Mouse (Mus musculus): ENCODE data around the gene Tmem205. TPM values are rescaled to one million over a fixed set of nuclear protein-coding genes. Genes with fewer than 3 reads are reported as not detected.

The Tmem205 gene
- polyA plus RNA-seq (2015; fragmentation: Nextera tagmentation; extraction: Ambion mirVana), result 52.8 and 54.6 TPM in 2 replicates

- peak within 1 kb of the TSS; percentile 52 for H3K4me3 ChIP-seq (replicated peaks)
- peak within 1 kb of the TSS; percentile 59 for H3K4me2 ChIP-seq
- ATAC-seq (ENCODE audit: low FRiP score), result peak; percentile 96
- H3K27me3 ChIP-seq (replicated peaks), result no peaks in the 10 kb centered on the region
- WGBS, result under 1% methylated on average over 28 of the region's 28 CpGs
- H3K27ac ChIP-seq (replicated peaks), result peak within 1 kb of the TSS; percentile 80
- H3K4me1 ChIP-seq, result peaks cover 18% of the 10 kb centered on the region
- H3K9me3 ChIP-seq (replicated peaks), result no peaks in the 10 kb centered on the region
- H3K36me3 ChIP-seq, result no peaks in the 10 kb centered on the region
- peak within 1 kb of the TSS; percentile 71 for H3K9ac ChIP-seq (replicated peaks)
Measured at GRCm38 (mm10) chr9:21927208-21927753, at the start of gene Tmem205, which contains the start of gene Ccdc159. Gene Tmem205 (minus strand): TSS chr9:21927556. Gene Ccdc159 (plus strand): TSS chr9:21927471.

GRCm38 (mm10) chr9:21976626-21977175 is 49.3 kb upstream of the Tmem205 start:
- Histone ChIP-seq H3K27me3 (replicated peaks) (no peaks in the 10 kb centered on the region), H3K9ac (replicated peaks) (no peak overlapping the region), H3K27ac (replicated peaks) (no peak overlapping the region)

GRCm38 (mm10) chr9:21969304-21969703 is 41.9 kb upstream of the Tmem205 start:
- no peak overlapping the region for H3K9ac ChIP-seq (replicated peaks)
- no peak overlapping the region for H3K4me2 ChIP-seq
- H3K4me3 ChIP-seq (replicated peaks), result no peak overlapping the region
- no peaks in the 10 kb centered on the region for H3K9me3 ChIP-seq (replicated peaks)
- 93% methylated on average over 4 of the region's 4 CpGs for WGBS
- H3K4me1 ChIP-seq, result no peaks in the 10 kb centered on the region
- 0 out of 2 replicates have a peak, but pooled peaks cover 3% of the 10 kb centered on the region for H3K27me3 ChIP-seq (replicated peaks)
- H3K27ac ChIP-seq (replicated peaks), result no peak overlapping the region
- H3K36me3 ChIP-seq, result no peaks in the 10 kb centered on the region
- ATAC-seq (ENCODE audit: low FRiP score), result no peak

More at GRCm38 (mm10) chr9:21976626-21977175, 49.3 kb upstream of the Tmem205 start:
- Histone ChIP-seq H3K9me3 (replicated peaks) (no peaks in the 10 kb centered on the region), H3K4me1 (no peaks in the 10 kb centered on the region), H3K36me3 (no peaks in the 10 kb centered on the region), H3K4me3 (replicated peaks) (no peak overlapping the region), H3K4me2 (no peak overlapping the region)
- 90% methylated on average over 10 of the region's 10 CpGs for WGBS
- ATAC-seq (ENCODE audit: low FRiP score), result no peak

- no peak for ATAC-seq (ENCODE audit: low FRiP score)
- 71% methylated on average over 6 of the region's 6 CpGs for WGBS
Measured at GRCm38 (mm10) chr9:21968883-21969282, 41.5 kb upstream of the Tmem205 start.

GRCm38 (mm10) chr9:21963417-21963816 is 36.1 kb upstream of the Tmem205 start, which contains the start of gene Epor:
Gene Epor (minus strand): TSS chr9:21963506.
- peaks cover 55% of the 10 kb centered on the region for H3K27me3 ChIP-seq (replicated peaks)

More at GRCm38 (mm10) chr9:21968883-21969282, 41.5 kb upstream of the Tmem205 start:
- Histone ChIP-seq H3K27me3 (replicated peaks) (0 out of 2 replicates have a peak, but pooled peaks cover 7% of the 10 kb centered on the region), H3K27ac (replicated peaks) (no peak overlapping the region), H3K4me3 (replicated peaks) (no peak overlapping the region), H3K36me3 (no peaks in the 10 kb centered on the region), H3K4me1 (no peaks in the 10 kb centered on the region), H3K9me3 (replicated peaks) (no peaks in the 10 kb centered on the region), H3K9ac (replicated peaks) (no peak overlapping the region), H3K4me2 (no peak overlapping the region)

DNA sequence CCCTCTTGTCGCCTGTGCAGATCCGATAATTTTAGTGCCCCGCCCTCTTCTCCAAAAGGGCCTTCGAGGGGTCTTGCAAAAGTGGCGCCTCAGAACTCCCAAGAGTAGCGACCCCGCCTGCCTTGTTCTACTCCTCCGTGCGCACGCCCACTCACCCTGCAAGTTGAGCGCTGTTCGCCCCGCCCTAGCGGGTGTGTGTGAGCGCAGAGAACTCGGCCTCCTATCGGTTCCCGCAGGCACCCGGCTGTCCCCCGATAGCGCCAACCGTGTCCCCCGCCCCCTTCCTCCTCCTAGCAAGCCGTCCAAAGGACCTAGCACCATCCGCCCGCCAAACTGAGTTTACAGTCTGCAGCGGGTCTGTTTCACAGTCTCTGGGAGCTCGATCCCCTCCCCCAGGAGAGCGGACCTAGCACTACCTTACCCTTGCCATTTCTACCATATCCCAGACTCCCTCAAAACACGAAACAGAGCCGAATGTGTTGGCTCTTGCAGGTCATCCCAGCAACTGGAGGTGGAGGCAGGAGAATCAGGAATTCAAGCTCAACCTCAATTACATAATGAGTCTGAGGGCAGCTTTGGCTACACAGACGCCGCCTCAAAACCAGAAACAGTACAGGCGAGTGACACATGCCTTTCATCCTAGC is 35.2 kb upstream of the Tmem205 start:
- 5% methylated on average over 34 of the region's 34 CpGs for WGBS
- Histone ChIP-seq H3K4me2 (peak overlapping the region; percentile 78), H3K27me3 (replicated peaks) (peaks cover 52% of the 10 kb centered on the region), H3K9ac (replicated peaks) (peak overlapping the region; percentile 30), H3K36me3 (no peaks in the 10 kb centered on the region), H3K4me3 (replicated peaks) (peak overlapping the region; percentile 40), H3K27ac (replicated peaks) (no peak overlapping the region), H3K9me3 (replicated peaks) (no peaks in the 10 kb centered on the region), H3K4me1 (peaks cover 24% of the 10 kb centered on the region)
- ATAC-seq (ENCODE audit: low FRiP score), result peak; percentile 29; the same call in 1 of the 2 replicates

More at GRCm38 (mm10) chr9:21963417-21963816, 36.1 kb upstream of the Tmem205 start, which contains the start of gene Epor:
- no peaks in the 10 kb centered on the region for H3K9me3 ChIP-seq (replicated peaks)
- H3K9ac ChIP-seq (replicated peaks), result peak within 1 kb of the TSS; percentile 30
- 19% methylated on average over 7 of the region's 8 CpGs for WGBS
- H3K4me3 ChIP-seq (replicated peaks), result peak within 1 kb of the TSS; percentile 40
- H3K4me2 ChIP-seq, result peak within 1 kb of the TSS; percentile 78
- H3K4me1 ChIP-seq, result peaks cover 24% of the 10 kb centered on the region
- ATAC-seq (ENCODE audit: low FRiP score), result no peak
- no peak within 1 kb of the TSS for H3K27ac ChIP-seq (replicated peaks)
- H3K36me3 ChIP-seq, result no peaks in the 10 kb centered on the region

DNA sequence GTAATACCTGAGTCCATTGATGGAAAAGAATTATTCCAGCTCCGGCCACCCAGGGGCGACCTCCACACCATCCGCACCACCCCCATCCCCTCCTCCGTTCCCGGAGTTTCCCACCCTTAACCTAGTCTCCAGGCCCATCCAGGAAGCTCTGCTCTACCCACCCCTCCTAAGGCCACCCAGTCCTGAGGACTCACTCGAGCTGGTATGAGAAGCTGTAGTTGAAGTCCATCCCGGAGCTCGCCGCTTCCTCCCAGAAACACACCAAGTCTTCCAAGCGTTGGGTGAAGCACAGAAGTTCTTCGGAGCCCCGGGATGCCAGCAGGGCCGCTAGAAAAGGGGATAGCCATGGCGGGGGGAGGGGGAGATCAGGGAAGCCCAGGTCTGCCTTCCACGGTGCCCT is 34.7 kb upstream of the Tmem205 start:
- ATAC-seq (ENCODE audit: low FRiP score), result no peak
- Histone ChIP-seq H3K4me3 (replicated peaks) (peak overlapping the region; percentile 40), H3K36me3 (no peaks in the 10 kb centered on the region), H3K27me3 (replicated peaks) (peaks cover 52% of the 10 kb centered on the region), H3K9ac (replicated peaks) (peak overlapping the region; percentile 30), H3K27ac (replicated peaks) (no peak overlapping the region), H3K4me2 (peak overlapping the region; percentile 78), H3K9me3 (replicated peaks) (no peaks in the 10 kb centered on the region), H3K4me1 (peaks cover 24% of the 10 kb centered on the region)
- WGBS, result under 1% methylated on average over 15 of the region's 15 CpGs

- Histone ChIP-seq H3K9me3 (replicated peaks) (no peaks in the 10 kb centered on the region), H3K27ac (replicated peaks) (no peak overlapping the region), H3K4me3 (replicated peaks) (peak overlapping the region; percentile 40), H3K27me3 (replicated peaks) (peaks cover 52% of the 10 kb centered on the region), H3K36me3 (no peaks in the 10 kb centered on the region), H3K4me1 (peaks cover 27% of the 10 kb centered on the region), H3K4me2 (peak overlapping the region; percentile 78), H3K9ac (replicated peaks) (0 out of 2 replicates have a peak overlapping the region, but pooled peaks have one; percentile 10)
- WGBS, result 1% methylated on average over 35 of the region's 35 CpGs
- no peak for ATAC-seq (ENCODE audit: low FRiP score)
Measured at GRCm38 (mm10) chr9:21961366-21961980, 34.1 kb upstream of the Tmem205 start.

DNA sequence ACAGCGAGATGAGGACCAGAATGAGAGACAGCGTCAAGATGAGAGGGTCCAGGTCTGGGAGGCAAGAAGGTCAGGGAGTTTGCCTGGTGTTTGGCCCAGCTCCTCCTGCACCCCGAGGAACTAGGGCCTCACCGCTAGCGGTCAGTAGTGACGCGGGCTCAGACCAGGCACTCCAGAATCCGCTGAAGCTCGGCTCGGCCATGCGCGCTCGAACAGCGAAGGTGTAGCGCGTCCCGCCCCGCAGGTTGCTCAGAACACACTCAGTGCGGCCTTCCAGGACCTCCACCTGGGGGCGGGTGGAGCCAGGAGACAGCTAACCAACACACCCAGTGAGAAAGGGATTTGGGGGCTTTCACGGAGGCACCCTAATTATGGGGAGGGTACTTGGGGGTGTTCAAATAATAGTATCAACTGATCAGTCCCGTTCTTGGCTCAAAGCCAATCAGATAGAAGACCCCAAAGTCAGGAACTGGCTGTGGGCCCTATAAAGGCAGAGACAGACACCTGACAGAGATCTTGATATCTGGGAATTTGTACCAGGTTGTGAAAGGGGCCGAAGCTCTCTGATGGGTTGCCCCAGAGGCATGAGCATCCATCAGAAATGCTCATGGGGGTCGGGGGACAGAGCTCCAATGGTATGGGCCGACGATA is 33.3 kb upstream of the Tmem205 start:
- 9% methylated on average over 26 of the region's 26 CpGs for WGBS

GRCm38 (mm10) chr9:21960135-21960534 is 32.8 kb upstream of the Tmem205 start:
- Histone ChIP-seq H3K4me1 (peaks cover 30% of the 10 kb centered on the region), H3K27me3 (replicated peaks) (peaks cover 52% of the 10 kb centered on the region), H3K4me3 (replicated peaks) (no peak overlapping the region)

More for the DNA sequence above, 33.3 kb upstream of the Tmem205 start:
- H3K4me3 ChIP-seq (replicated peaks), result peak overlapping the region; percentile 9; the same call in 1 of the 2 replicates
- H3K9ac ChIP-seq (replicated peaks), result no peak overlapping the region
- ATAC-seq (ENCODE audit: low FRiP score), result no peak
- peaks cover 30% of the 10 kb centered on the region for H3K4me1 ChIP-seq
- H3K9me3 ChIP-seq (replicated peaks), result no peaks in the 10 kb centered on the region
- H3K4me2 ChIP-seq, result peak overlapping the region; percentile 20; the same call in 1 of the 2 replicates
- no peaks in the 10 kb centered on the region for H3K36me3 ChIP-seq
- H3K27me3 ChIP-seq (replicated peaks), result peaks cover 52% of the 10 kb centered on the region
- H3K27ac ChIP-seq (replicated peaks), result no peak overlapping the region

DNA sequence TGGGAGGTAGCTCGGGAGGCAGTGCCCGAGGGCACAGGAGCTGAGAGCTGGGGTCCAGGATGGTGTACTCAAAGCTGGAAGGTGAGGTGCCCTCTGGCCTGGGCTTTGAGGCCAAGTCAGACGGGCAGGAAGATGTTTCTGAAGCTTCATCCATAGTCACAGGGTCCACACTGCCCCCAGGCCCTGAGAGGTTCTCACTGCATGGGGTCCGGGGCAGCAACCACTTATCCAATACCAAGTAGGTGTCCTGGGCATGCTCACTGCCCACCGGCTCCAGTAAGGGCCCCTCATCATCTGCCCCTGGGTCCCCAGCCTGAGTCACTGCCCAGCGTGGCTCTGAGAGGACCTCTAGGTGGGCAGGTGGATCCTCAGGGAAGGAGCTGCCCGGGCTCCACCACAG is 31.9 kb upstream of the Tmem205 start:
- peaks cover 33% of the 10 kb centered on the region for H3K4me1 ChIP-seq
- H3K27me3 ChIP-seq (replicated peaks), result peaks cover 52% of the 10 kb centered on the region
- H3K9ac ChIP-seq (replicated peaks), result no peak overlapping the region
- no peaks in the 10 kb centered on the region for H3K9me3 ChIP-seq (replicated peaks)
- WGBS, result 89% methylated on average over 7 of the region's 7 CpGs
- H3K4me3 ChIP-seq (replicated peaks), result no peak overlapping the region
- no peak overlapping the region for H3K27ac ChIP-seq (replicated peaks)
- ATAC-seq (ENCODE audit: low FRiP score), result no peak
- no peaks in the 10 kb centered on the region for H3K36me3 ChIP-seq
- H3K4me2 ChIP-seq, result no peak overlapping the region

More at GRCm38 (mm10) chr9:21960135-21960534, 32.8 kb upstream of the Tmem205 start:
- Histone ChIP-seq H3K4me2 (no peak overlapping the region), H3K9me3 (replicated peaks) (no peaks in the 10 kb centered on the region), H3K36me3 (no peaks in the 10 kb centered on the region), H3K9ac (replicated peaks) (no peak overlapping the region), H3K27ac (replicated peaks) (no peak overlapping the region)
- WGBS, result 58% methylated on average over 9 of the region's 9 CpGs
- no peak for ATAC-seq (ENCODE audit: low FRiP score)

Measured in neural tube, embryonic 15.5 days (tissue).